Mouse (Mus musculus) kidney, adult 2 months (tissue): ENCODE data around the gene Dlec1.

Experiments used
- CTCF ChIP-seq: fragments of 200-500 bp; conservative IDR thresholded peaks from 2 replicates; pipeline ENCODE4 v1.5.1; 2011; ENCODE audit warnings: low read depth, mild to moderate bottlenecking, control low read depth, low read length, moderate library complexity, mixed read lengths; ENCODE audit not compliant: insufficient read depth, insufficient read length
- POLR2A ChIP-seq: fragments of 200-500 bp; IDR thresholded peaks from one replicate; pipeline ENCODE4 v1.6.1; 2011; ENCODE audit warnings: low read depth, low read length, control low read depth

GRCm38 (mm10) chr9:119082656-119083430 lies 19.4 kb upstream of the Dlec1 start:
- TF ChIP-seq CTCF (no peak), POLR2A (no peak)
